In the genomic region with DNA sequence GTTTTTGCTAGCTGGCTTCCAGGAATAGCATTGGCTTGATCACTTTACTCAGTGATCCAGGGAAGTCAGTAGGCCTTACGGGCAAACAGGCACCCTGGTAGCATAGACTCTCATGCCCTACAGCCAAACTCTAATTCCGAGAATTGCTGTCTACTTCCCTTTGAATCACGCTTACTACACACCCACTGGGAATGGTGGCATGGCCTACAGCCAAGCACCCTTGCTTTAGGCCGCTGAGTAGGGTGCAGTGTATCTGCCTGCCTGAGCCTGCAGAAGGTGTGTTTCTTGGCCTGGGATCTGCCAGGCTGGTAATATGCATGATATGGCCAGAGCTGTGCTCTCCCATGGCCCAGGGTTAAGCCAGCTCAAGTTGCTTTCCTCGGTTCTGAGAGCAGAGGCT, we compare ENCODE assay signal across 23 mouse cellular contexts. TPM values are rescaled to one million over a fixed set of nuclear protein-coding genes. Genes with fewer than 3 reads are reported as not detected.
A peak's percentile ranks its signal among the peaks of the same experiment; 100 is the strongest.
DNase-seq lines count a peak whose midpoint lies in the region; ATAC-seq and TF ChIP-seq lines count a peak whose summit lies in the region.
"Had no signal": no experiment of that assay in that cellular context is flagged by ENCODE, and none has a peak within 500 bp of the region (broad histone marks: within the 10 kb centered on the region; RNA-seq: fewer than 3 reads in every experiment).

No protein-coding gene starts in this region.

- WGBS in liver, postnatal 0 days (ENCODE audit: insufficient replicate concordance): 69% methylated on average over 5 of the region's 5 CpGs
- 74% methylated on average over 5 of the region's 5 CpGs for WGBS in liver, embryonic 11.5 days
- 62% methylated on average over 5 of the region's 5 CpGs for WGBS in stomach, postnatal 0 days

- TF ChIP-seq EP300 in liver, postnatal 0 days (IDR thresholded peaks at IDR 0.05; ENCODE audit: low read depth): no peak
- no peak for TF ChIP-seq EP300 in stomach, postnatal 0 days (optimal IDR thresholded peaks at IDR 0.05)

- no peak for TF ChIP-seq CTCF in gastrocnemius, adult 2 months (IDR thresholded peaks at IDR 0.05)
- no peak for TF ChIP-seq CTCF in liver, postnatal 0 days (IDR thresholded peaks at IDR 0.05; ENCODE audit: low read depth)
- TF ChIP-seq CTCF in stomach, postnatal 0 days (IDR thresholded peaks at IDR 0.05; ENCODE audit: low read depth): no peak

- DNase-seq in gastrocnemius, adult 2 months: peak; percentile 51
- no peak for DNase-seq in gastrocnemius, postnatal 36 days
- no peak for DNase-seq in liver, postnatal 0 days
- DNase-seq in liver, embryonic 11.5 days (ENCODE audit: low spot score): no peak
- DNase-seq in stomach, postnatal 0 days (ENCODE audit: low spot score): no peak
- no peak for DNase-seq in gastrocnemius, postnatal 4 days (ENCODE audit: low spot score in 2 of 2)
- DNase-seq: cerebellum, adult 9-10 months; lung, postnatal 4 days; right cerebral cortex, adult 18-20 months; spleen, adult 18-20 months had no signal

- H3K4me1 ChIP-seq in liver, postnatal 0 days (ENCODE audit: insufficient read depth): peaks cover 65% of the 10 kb centered on the region
- peaks cover 18% of the 10 kb centered on the region for H3K4me1 ChIP-seq in liver, embryonic 11.5 days (replicated peaks; ENCODE audit: control insufficient read depth, insufficient read depth, low read length)
- peaks cover 11% of the 10 kb centered on the region; the same call in 1 of the 2 replicates for H3K4me1 ChIP-seq in brown adipose tissue, adult 24 weeks (ENCODE audit: control insufficient read depth, insufficient read depth, insufficient read length, low read length)
- no peaks in the 10 kb centered on the region; the same call in 1 of the 2 replicates for H3K4me1 ChIP-seq in stomach, postnatal 0 days (replicated peaks; ENCODE audit: control insufficient read depth, insufficient read depth)
- H3K4me1 ChIP-seq: neural tube, embryonic 12.5 days had no signal

- H3K9me3 ChIP-seq in liver, postnatal 0 days (ENCODE audit: low read length): no peaks in the 10 kb centered on the region
- H3K9me3 ChIP-seq in liver, embryonic 11.5 days (ENCODE audit: control insufficient read depth, low read length): no peaks in the 10 kb centered on the region
- H3K9me3 ChIP-seq in stomach, postnatal 0 days (ENCODE audit: control insufficient read depth, low read length): no peaks in the 10 kb centered on the region
- H3K9me3 ChIP-seq: embryonic facial prominence, embryonic 10.5 days; forebrain, embryonic 13.5 days; heart, embryonic 13.5 days; limb, embryonic 15.5 days; lung, embryonic 15.5 days; midbrain, embryonic 10.5 days; neural tube, embryonic 12.5 days; stomach, embryonic 15.5 days had no signal

- H3K4me2 ChIP-seq in liver, postnatal 0 days (ENCODE audit: low read depth, low read length): 0 out of 2 replicates have a peak overlapping the region, but pooled peaks have one; percentile 13
- H3K4me2 ChIP-seq in liver, embryonic 11.5 days: no peak overlapping the region
- H3K4me2 ChIP-seq in stomach, postnatal 0 days (replicated peaks; ENCODE audit: low read depth): no peak overlapping the region
- H3K4me2 ChIP-seq: forebrain, embryonic 13.5 days; heart, embryonic 13.5 days; hindbrain, embryonic 14.5 days; limb, embryonic 15.5 days; lung, embryonic 15.5 days; neural tube, embryonic 12.5 days; stomach, embryonic 15.5 days had no signal

- no peak for ATAC-seq in liver, postnatal 0 days
- ATAC-seq in liver, embryonic 11.5 days (replicated peaks; ENCODE audit: low FRiP score): no peak
- ATAC-seq in stomach, postnatal 0 days (ENCODE audit: low FRiP score, low TSS enrichment): no peak
- ATAC-seq: forebrain, embryonic 13.5 days had no signal

- no peak overlapping the region for H3K9ac ChIP-seq in liver, postnatal 0 days (replicated peaks)
- no peak overlapping the region for H3K9ac ChIP-seq in liver, embryonic 11.5 days (ENCODE audit: low read depth, low read length)
- H3K9ac ChIP-seq in stomach, postnatal 0 days (ENCODE audit: low read length): no peak overlapping the region
- H3K9ac ChIP-seq: forebrain, embryonic 13.5 days; heart, embryonic 13.5 days; hindbrain, embryonic 14.5 days; limb, embryonic 15.5 days; lung, embryonic 15.5 days; neural tube, embryonic 12.5 days; stomach, embryonic 15.5 days had no signal

- no peak overlapping the region for H3K4me3 ChIP-seq in gastrocnemius, adult 2 months
- no peak overlapping the region for H3K4me3 ChIP-seq in liver, postnatal 0 days (ENCODE audit: low read depth, low read length)
- H3K4me3 ChIP-seq in liver, embryonic 11.5 days (ENCODE audit: low read depth, low read length): no peak overlapping the region
- no peak overlapping the region for H3K4me3 ChIP-seq in brown adipose tissue, adult 24 weeks (ENCODE audit: insufficient read depth, low read depth, low read length)
- H3K4me3 ChIP-seq in stomach, postnatal 0 days (ENCODE audit: low read depth, low read length): no peak overlapping the region
- H3K4me3 ChIP-seq: embryonic facial prominence, embryonic 10.5 days; forebrain, embryonic 13.5 days; heart, embryonic 13.5 days; layer of hippocampus, adult 2 months; limb, embryonic 15.5 days; lung, embryonic 15.5 days; midbrain, embryonic 10.5 days; neural tube, embryonic 12.5 days; stomach, embryonic 15.5 days had no signal

- no peaks in the 10 kb centered on the region for H3K27me3 ChIP-seq in liver, postnatal 0 days (ENCODE audit: insufficient read depth, low read length)
- H3K27me3 ChIP-seq in liver, embryonic 11.5 days (replicated peaks; ENCODE audit: control insufficient read depth, insufficient read depth, low read length): no peaks in the 10 kb centered on the region; the same call in 1 of the 2 replicates
- no peaks in the 10 kb centered on the region for H3K27me3 ChIP-seq in stomach, postnatal 0 days (ENCODE audit: control insufficient read depth, insufficient read depth, low read length)
- H3K27me3 ChIP-seq: CH12.LX; heart, embryonic 13.5 days; limb, embryonic 15.5 days; lung, embryonic 15.5 days; stomach, embryonic 15.5 days had no signal

- H3K36me3 ChIP-seq in liver, postnatal 0 days (replicated peaks; ENCODE audit: insufficient read depth, low read length): no peaks in the 10 kb centered on the region
- no peaks in the 10 kb centered on the region for H3K36me3 ChIP-seq in liver, embryonic 11.5 days (ENCODE audit: control insufficient read depth, insufficient read depth, low read length)
- H3K36me3 ChIP-seq in stomach, postnatal 0 days (ENCODE audit: control insufficient read depth, insufficient read depth, low read length): no peaks in the 10 kb centered on the region
- H3K36me3 ChIP-seq: embryonic facial prominence, embryonic 10.5 days; heart, embryonic 13.5 days; limb, embryonic 15.5 days; lung, embryonic 15.5 days; midbrain, embryonic 10.5 days; neural tube, embryonic 12.5 days; stomach, embryonic 15.5 days had no signal

- intact Hi-C loops in gastrocnemius, adult 2 months (cut with DNase I): loop anchor here (5.0 kb wide), 1 partner anchor 44 kb away; a partner anchor contains a TSS
- intact Hi-C loops in gastrocnemius, postnatal 36 days (cut with DNase I): no loop called here

- H3K27ac ChIP-seq in gastrocnemius, adult 2 months: peak overlapping the region; percentile 28
- H3K27ac ChIP-seq in liver, postnatal 0 days (ENCODE audit: low read depth): peak overlapping the region; percentile 18; the same call in 1 of the 2 replicates
- no peak overlapping the region for H3K27ac ChIP-seq in liver, embryonic 11.5 days (ENCODE audit: low read depth, low read length)
- H3K27ac ChIP-seq in brown adipose tissue, adult 24 weeks (replicated peaks; ENCODE audit: low read depth, low read length): peak overlapping the region; percentile 46
- H3K27ac ChIP-seq in stomach, postnatal 0 days (replicated peaks): peak overlapping the region; percentile 40
- H3K27ac ChIP-seq: embryonic facial prominence, embryonic 10.5 days; forebrain, embryonic 13.5 days; heart, embryonic 13.5 days; hindbrain, embryonic 14.5 days; kidney, postnatal 0 days; layer of hippocampus, adult 2 months; limb, embryonic 15.5 days; lung, embryonic 15.5 days; midbrain, embryonic 10.5 days; neural tube, embryonic 12.5 days; stomach, embryonic 15.5 days had no signal

RNA-seq across cellular contexts. Expression of a gene that starts 3.1 kb away (rescaled TPM):
- 1 to 10 TPM in 1 of 2 experiments, under 1 TPM in 1; 0.98 to 7.7 TPM for total RNA-seq in gastrocnemius, adult 2 months (2021)
- total RNA-seq in gastrocnemius, postnatal 36 days (2021): 1 to 10 TPM in 1 of 2 experiments, under 1 TPM in 1; 0.82 to 1.5 TPM
- polyA plus RNA-seq in liver, postnatal 0 days (2015; fragmentation: Nextera tagmentation; extraction: Ambion mirVana): 7.7 and 9.8 TPM in 2 replicates
- polyA plus RNA-seq in liver, embryonic 11.5 days (2014; fragmentation: Nextera tagmentation; extraction: Ambion mirVana): 5.2 and 8.4 TPM in 2 replicates
- 2.7 and 3.0 TPM in 2 replicates for polyA plus RNA-seq in brown adipose tissue, adult 24 weeks (2012; ENCODE audit: insufficient read depth, insufficient read length, missing spikeins)
- 4.2 and 4.9 TPM in 2 replicates for polyA plus RNA-seq in stomach, postnatal 0 days (2015; fragmentation: Nextera tagmentation; extraction: Ambion mirVana)
- 1 to 10 TPM; 4.9 to 5.4 TPM for total RNA-seq in gastrocnemius, postnatal 4 days (2021)

RNA-seq across cellular contexts. Expression of a gene that starts 14.9 kb away (rescaled TPM):
- 1 to 10 TPM; 2.3 to 3.0 TPM for total RNA-seq in gastrocnemius, adult 2 months (2021)
- 1 to 10 TPM; 3.0 to 3.2 TPM for total RNA-seq in gastrocnemius, postnatal 36 days (2021)
- polyA plus RNA-seq in liver, postnatal 0 days (2015; fragmentation: Nextera tagmentation; extraction: Ambion mirVana): 5.3 and 5.5 TPM in 2 replicates
- polyA plus RNA-seq in liver, embryonic 11.5 days (2014; fragmentation: Nextera tagmentation; extraction: Ambion mirVana): 12.3 and 12.8 TPM in 2 replicates
- 4.3 and 4.8 TPM in 2 replicates for polyA plus RNA-seq in brown adipose tissue, adult 24 weeks (2012; ENCODE audit: insufficient read depth, insufficient read length, missing spikeins)
- polyA plus RNA-seq in stomach, postnatal 0 days (2015; fragmentation: Nextera tagmentation; extraction: Ambion mirVana): 16.2 and 17.7 TPM in 2 replicates
- 10 to 100 TPM in 1 of 2 experiments, 1 to 10 TPM in 1; 9.8 to 10.1 TPM for total RNA-seq in gastrocnemius, postnatal 4 days (2021)

RNA-seq across cellular contexts. Expression of a gene that starts 44.7 kb away (rescaled TPM):
- total RNA-seq in gastrocnemius, adult 2 months (2021): 10 to 100 TPM; 72.3 to 74.9 TPM
- 10 to 100 TPM; 58.7 to 67.4 TPM for total RNA-seq in gastrocnemius, postnatal 36 days (2021)
- 52.0 and 54.8 TPM in 2 replicates for polyA plus RNA-seq in liver, postnatal 0 days (2015; fragmentation: Nextera tagmentation; extraction: Ambion mirVana)
- 170 and 186 TPM in 2 replicates for polyA plus RNA-seq in liver, embryonic 11.5 days (2014; fragmentation: Nextera tagmentation; extraction: Ambion mirVana)
- polyA plus RNA-seq in brown adipose tissue, adult 24 weeks (2012; ENCODE audit: insufficient read depth, insufficient read length, missing spikeins): 62.4 and 72.7 TPM in 2 replicates
- 68.6 and 69.3 TPM in 2 replicates for polyA plus RNA-seq in stomach, postnatal 0 days (2015; fragmentation: Nextera tagmentation; extraction: Ambion mirVana)
- 100 to 1,000 TPM; 174 to 180 TPM for total RNA-seq in gastrocnemius, postnatal 4 days (2021)
